Mouse (Mus musculus) cerebellum, postnatal 10 days (tissue): ENCODE results near the gene H2-Eb2.

Experiments
- DNase-seq, 2 experiments: peaks; one replicate each; pipeline ENCODE4 v3.0.0; 2021; ENCODE audit warnings: mixed read lengths in 2 of 2

The H2-Eb2 gene

DNA sequence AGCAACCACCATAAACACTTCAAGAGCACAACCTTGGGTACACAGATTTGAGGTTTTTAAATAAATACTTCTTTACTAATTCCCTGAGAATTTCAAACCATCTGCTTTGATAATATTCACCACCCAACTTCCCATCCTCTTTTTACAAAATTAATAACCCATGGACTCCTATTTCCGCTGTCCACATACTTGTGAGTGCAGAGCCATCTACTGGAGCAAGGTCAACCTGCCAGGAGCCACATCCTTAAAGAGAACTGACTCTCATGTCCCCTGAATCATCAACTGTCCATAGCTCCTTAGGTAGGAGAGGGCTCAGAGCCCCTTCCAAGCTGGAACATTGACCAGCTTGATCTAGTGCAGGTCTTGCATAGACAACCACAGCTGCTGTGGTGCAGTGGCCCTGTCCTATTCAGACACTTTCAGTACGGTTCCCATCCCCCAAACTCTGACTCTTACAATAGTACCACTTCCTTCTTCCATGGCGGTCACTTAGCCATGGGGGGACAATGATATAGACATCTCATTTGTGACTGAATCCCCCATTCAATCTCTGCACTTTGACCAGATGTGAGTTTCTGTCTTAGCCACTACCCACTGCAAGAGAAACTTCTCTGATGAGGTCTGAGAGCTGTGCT lies 38.3 kb downstream of the H2-Eb2 start:
- no peak for DNase-seq

DNA sequence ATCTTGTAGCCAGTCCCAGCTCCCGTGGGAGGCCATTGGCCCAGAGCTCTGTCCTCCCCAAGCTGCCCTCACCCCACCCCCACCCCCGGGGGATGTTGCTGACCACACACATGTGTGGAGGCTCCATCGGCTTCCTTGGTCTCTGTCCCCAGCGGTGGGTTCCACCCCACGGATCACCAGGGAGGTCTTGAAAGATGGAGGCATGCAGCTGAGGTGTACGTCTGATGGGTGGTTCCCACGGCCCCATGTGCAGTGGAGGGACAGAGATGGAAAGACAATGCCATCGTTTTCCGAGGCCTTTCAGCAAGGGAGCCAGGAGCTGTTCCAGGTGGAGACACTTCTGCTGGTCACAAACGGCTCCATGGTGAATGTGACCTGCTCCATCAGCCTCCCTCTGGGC lies 39.6 kb downstream of the H2-Eb2 start:
- DNase-seq: no peak

DNA sequence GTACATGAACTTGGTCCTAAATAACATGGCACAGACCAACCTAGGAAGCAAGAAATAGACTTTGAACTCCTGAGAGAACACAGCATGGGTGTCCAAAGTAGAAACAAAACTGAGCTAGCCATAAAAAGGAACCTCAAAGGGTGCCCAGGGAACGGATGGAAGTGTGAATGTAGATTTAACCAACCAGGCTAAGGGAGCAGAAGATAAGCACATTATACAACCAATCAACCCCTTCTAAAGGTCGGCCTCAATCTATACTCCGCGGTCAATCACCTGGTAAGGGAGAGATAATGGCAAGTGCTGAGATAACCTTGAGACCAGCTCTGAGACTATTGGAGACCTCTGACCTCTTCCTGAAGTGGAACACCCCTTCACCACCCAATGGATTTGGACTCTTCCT lies 45.1 kb downstream of the H2-Eb2 start:
- no peak for DNase-seq

DNA sequence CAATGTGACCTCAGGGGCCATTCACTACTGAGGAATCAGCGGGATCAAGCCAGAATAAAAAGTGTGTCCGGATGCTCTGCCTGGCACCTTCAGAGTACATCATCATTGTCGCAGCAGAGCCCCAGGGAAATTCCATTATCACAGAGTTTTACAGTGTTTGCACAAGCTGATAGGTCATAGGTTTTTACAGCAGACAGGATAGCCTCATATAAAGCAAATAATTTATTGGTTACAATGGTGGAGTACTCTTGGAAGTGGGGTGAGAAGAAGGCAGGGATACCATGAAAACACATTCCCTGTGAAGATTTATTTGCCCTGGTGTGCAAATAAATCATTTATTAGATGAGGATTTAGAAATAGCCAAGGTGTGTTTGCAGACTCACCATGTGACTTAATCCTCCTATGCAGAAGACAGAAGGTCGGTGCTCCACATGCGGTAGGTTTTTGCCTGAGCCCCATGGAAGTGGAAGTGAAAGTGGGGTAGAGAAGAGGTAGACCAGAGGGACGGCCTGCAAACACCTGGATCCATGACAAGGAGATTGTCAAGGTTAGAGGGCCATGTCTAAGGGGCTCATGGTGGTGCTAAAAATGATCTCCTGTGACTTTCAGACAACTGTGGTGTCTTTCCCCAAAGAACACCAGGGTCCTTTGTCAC lies 47.7 kb downstream of the H2-Eb2 start:
- no peak for DNase-seq

DNA sequence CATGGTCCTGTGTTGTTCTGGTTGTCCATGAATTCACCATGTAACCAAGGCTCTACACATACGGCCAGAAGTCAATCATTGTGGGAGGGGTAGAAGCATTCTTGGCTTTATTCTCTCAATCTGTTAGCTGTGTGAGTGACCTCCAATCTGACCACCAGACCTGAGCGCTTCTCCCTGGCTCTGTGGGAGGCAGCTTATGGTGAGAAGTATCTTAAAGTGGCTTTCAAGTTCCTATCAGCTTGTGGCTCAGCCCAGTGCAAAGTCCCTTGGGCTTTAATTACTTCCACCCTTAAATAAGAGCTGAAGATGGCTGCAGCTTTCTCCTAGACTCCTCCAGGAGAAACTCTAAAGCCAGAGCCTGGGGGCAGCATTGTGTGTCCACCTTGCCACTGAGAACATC lies 51.4 kb downstream of the H2-Eb2 start, which contains the start of gene Btnl1:
Btnl1 (plus strand) TSS at position 286 of the 400 bp plus-strand sequence.
- DNase-seq: no peak

DNA sequence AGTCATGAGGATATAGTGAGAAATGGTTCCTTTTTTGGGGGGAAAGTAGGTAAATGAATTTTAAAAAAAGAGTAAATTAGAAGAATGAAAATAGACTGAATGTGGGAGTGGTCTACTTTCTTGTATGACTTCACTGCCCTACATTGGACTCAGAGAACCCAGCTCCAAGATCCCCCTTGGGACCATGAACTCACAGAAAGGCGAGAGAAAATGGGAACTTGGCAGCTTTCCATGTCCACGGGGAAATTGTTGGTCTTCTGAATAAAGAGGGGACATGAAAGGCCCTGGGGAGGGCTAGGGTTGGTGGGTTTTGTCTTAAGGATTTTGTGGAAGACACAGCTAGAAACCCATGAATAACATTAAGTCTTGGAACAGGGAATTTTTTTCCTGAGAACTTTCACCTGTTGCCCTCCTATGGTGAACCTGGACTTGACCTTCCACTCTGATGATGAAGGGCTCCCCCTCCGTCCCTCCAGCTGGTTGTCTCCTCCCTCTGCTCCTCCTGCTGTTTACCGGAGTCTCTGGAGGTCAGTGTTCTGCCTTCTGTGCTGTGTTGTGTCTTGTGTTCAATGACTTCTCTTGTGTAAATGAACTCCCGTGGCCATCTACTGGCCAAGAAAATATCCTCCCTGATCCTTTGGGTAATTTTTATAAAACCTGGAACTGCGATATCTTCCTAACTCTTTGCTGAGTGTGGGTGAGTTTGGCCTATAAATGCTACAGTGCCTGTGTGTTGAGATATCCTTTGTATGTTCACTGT lies 52.2 kb downstream of the H2-Eb2 start:
- no peak for DNase-seq

DNA sequence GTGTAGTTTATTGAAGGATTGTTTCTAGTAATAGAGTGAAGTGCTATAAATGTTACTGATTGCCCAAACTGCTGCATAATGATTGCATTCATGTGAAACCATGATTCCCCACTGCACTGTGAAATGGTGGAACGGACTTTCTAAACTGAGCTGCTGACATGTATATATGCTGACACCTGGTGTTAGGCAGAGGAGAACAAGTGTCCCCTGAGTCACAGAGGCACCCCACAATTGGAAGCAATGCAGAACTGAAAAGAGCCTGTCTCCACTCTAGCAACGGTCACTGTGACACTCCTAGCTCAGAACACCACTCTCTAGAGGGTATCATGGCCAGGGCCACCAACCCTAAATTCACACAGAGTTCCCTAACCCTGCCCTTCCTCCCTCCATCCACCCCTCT lies 53.3 kb downstream of the H2-Eb2 start:
- no peak for DNase-seq

DNA sequence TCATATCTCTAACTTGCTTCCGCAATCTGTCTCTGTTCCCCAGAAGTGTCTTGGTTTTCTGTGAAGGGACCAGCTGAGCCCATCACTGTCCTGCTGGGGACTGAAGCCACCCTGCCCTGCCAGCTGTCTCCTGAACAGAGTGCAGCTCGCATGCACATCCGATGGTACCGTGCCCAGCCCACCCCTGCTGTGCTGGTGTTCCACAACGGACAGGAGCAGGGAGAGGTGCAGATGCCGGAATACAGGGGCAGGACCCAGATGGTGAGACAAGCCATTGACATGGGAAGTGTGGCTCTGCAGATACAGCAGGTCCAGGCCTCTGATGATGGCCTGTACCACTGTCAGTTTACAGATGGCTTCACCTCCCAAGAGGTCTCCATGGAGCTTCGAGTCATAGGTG lies 54.0 kb downstream of the H2-Eb2 start:
- peak; percentile 63 to 74 for DNase-seq

DNA sequence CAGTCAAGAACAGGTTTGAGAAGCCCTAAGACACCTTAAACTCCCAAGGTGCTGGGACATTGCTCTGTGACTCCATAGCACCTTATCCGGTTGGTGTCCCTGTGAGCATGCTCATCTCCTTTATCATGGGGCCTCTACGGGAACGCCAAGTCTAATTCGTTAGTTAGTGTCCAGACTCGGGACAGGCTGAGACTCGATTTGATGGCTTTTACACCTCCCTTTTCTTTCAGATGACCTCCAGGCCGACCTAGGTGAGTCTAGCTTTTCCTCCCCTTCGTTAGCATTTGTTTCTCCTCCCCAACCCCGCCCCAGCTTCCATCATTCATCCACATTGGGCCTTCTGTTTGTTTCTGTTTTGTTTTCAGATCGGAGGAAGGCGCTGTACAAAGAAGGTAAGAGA lies 56.4 kb downstream of the H2-Eb2 start:
- no peak for DNase-seq

DNA sequence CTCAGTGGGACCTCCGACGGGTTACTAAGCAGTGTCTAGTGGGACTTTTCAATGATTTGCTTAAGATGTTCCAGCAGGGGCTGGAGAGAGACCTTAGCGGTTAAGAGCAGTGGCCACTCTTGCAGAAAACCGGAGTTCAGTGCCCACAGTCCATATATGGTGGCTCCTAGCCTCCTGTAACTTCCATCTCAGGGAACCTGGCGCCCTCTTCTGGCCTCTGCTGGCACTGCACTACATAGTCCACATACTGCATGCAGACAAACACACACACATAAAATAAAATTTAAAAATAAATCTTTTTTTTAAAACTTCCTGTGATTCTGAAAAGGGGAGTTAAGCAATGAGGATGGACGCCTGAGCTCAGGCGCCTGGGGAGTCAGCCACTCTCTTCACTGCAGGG lies 57.7 kb downstream of the H2-Eb2 start:
- peak; percentile 23 to 35 for DNase-seq

DNA sequence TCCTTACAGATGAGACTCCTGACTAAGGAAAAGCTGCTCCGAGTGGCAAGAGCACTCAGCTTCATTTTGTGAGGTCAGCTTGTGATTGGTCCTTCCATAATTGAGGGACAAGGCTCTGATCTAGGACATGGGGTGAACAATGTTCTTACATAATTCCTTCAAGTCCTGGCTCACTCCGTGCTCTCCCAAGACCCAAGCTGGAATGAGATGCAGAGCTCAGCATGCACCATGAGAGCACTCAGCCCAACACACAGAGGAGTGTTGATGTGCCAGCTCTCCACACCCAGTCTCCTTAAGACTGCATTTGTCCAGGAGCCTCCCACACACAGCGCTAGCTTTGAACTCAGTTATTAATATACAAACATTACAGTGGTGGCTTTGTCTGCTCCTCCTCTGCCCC lies 59.2 kb downstream of the H2-Eb2 start:
- no peak for DNase-seq

DNA sequence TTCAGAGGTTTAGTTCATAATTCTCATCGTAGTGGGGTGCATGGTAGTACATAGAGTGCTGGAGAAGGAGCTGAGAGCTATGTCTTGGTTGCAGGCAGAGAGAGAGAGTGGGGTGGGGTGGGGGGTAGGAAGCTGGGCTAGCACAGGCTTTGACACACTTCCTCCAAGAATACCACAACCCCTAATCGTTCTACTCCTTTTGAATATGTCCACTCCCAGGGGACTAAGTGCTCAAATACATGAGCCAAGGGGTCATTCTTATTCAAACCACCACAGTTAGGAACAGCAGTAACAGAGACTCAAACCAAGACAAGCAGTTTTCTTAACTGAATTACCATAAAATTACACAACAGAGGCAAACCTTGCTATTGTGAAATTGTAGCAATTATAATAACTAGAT lies 61.2 kb downstream of the H2-Eb2 start:
- no peak for DNase-seq

DNA sequence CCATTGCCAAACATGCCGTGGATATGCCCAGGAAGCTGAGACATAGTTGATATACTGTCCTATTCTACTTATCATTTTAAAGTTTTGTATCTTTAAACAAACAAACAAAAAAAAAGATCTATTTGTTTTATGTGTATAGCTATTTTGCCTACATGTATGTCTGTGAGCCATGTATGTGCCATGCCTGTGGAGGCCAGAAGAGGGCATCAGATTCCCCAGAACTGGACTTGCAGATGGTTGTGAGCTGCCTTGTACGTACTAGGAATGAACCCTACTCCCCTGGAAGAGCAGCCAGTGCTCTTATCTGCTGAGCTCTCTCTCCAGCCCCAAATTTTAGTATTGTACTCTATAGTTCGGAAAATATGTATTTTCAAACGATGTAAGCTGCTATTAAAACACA lies 63.0 kb downstream of the H2-Eb2 start:
- DNase-seq: peak; percentile 63 to 64
